Mouse (Mus musculus) embryonic fibroblast, embryonic 13.5 days (primary cell): ENCODE data around the gene Dvl2.

ENCODE experiments used
- CTCF ChIP-seq: IDR thresholded peaks from 2 replicates; pipeline ENCODE4 v1.5.1; 2011; ENCODE audit warnings: mild to moderate bottlenecking, control low read depth, low read length, moderate library complexity, borderline replicate concordance; ENCODE audit not compliant: insufficient read depth
- POLR2A ChIP-seq: IDR thresholded peaks from 2 replicates; pipeline ENCODE4 v1.6.1; 2011; ENCODE audit warnings: low read depth, mild to moderate bottlenecking, control low read depth, low read length, moderate library complexity

- TF ChIP-seq CTCF = no peak
- peak; percentile 62 for TF ChIP-seq POLR2A
These were observed 3.3 kb upstream of the Dvl2 start for GRCm38 (mm10) chr11:69997070-69997509.
